Mouse (Mus musculus): ENCODE results near the gene Ifitm10. TPM values are rescaled to one million over a fixed set of nuclear protein-coding genes. Genes with fewer than 3 reads are reported as not detected.

Ifitm10 gene
- total and polyA plus RNA-seq, 2 experiments from 2014 or later = 5.6 to 13.0 TPM

GRCm38 (mm10) chr7:142354661-142355233 lies 18.8 kb downstream of the Ifitm10 start:
- no peak overlapping the region for H3K4me3 ChIP-seq (ENCODE audit: low read depth, low read length)
- WGBS = 82% methylated on average over 8 of the region's 8 CpGs
- TF ChIP-seq CTCF (IDR thresholded peaks at IDR 0.05; ENCODE audit: low read depth) = no peak
- no peak overlapping the region for H3K27ac ChIP-seq (ENCODE audit: low read depth, low read length)
- ATAC-seq = no peak
- no peak overlapping the region for H3K4me2 ChIP-seq (ENCODE audit: low read depth)
- no peaks in the 10 kb centered on the region for H3K36me3 ChIP-seq (ENCODE audit: insufficient read depth)
- H3K9ac ChIP-seq = no peak overlapping the region
- H3K27me3 ChIP-seq (ENCODE audit: insufficient read depth, low read length) = no peaks in the 10 kb centered on the region
- DNase-seq = no peak
- peaks cover 4% of the 10 kb centered on the region for H3K4me1 ChIP-seq (ENCODE audit: insufficient read depth)
- no peaks in the 10 kb centered on the region for H3K9me3 ChIP-seq (ENCODE audit: low read length)

GRCm38 (mm10) chr7:142353854-142354253 lies 19.7 kb downstream of the Ifitm10 start:
- H3K9me3 ChIP-seq (ENCODE audit: low read length) = no peaks in the 10 kb centered on the region
- no peak overlapping the region for H3K9ac ChIP-seq
- DNase-seq = no peak
- no peaks in the 10 kb centered on the region for H3K36me3 ChIP-seq (ENCODE audit: insufficient read depth)
- H3K4me2 ChIP-seq (ENCODE audit: low read depth) = no peak overlapping the region
- WGBS = 76% methylated on average over 5 of the region's 5 CpGs
- H3K4me3 ChIP-seq (ENCODE audit: low read depth, low read length) = no peak overlapping the region
- H3K4me1 ChIP-seq (ENCODE audit: insufficient read depth) = peaks cover 4% of the 10 kb centered on the region
- TF ChIP-seq CTCF (IDR thresholded peaks at IDR 0.05; ENCODE audit: low read depth) = no peak
- no peaks in the 10 kb centered on the region for H3K27me3 ChIP-seq (ENCODE audit: insufficient read depth, low read length)
- no peak overlapping the region for H3K27ac ChIP-seq (ENCODE audit: low read depth, low read length)
- no peak for ATAC-seq

GRCm38 (mm10) chr7:142351569-142351968 lies 22.0 kb downstream of the Ifitm10 start:
- Histone ChIP-seq H3K4me2 (ENCODE audit: low read depth) (no peak overlapping the region), H3K9me3 (ENCODE audit: low read length) (no peaks in the 10 kb centered on the region), H3K27me3 (ENCODE audit: insufficient read depth, low read length) (no peaks in the 10 kb centered on the region), H3K9ac (no peak overlapping the region), H3K4me1 (ENCODE audit: insufficient read depth) (peaks cover 4% of the 10 kb centered on the region), H3K4me3 (ENCODE audit: low read depth, low read length) (no peak overlapping the region), H3K36me3 (ENCODE audit: insufficient read depth) (no peaks in the 10 kb centered on the region), H3K27ac (ENCODE audit: low read depth, low read length) (no peak overlapping the region)
- DNase-seq = no peak
- no peak for TF ChIP-seq CTCF (IDR thresholded peaks at IDR 0.05; ENCODE audit: low read depth)
- ATAC-seq = peak; percentile 23; the same call in 1 of the 2 replicates
- 52% methylated on average over 5 of the region's 5 CpGs for WGBS

GRCm38 (mm10) chr7:142349308-142349961 lies 24.1 kb downstream of the Ifitm10 start:
- no peak overlapping the region for H3K4me2 ChIP-seq (ENCODE audit: low read depth)
- peak overlapping the region; percentile 14; the same call in 1 of the 2 replicates for H3K9ac ChIP-seq
- TF ChIP-seq CTCF (IDR thresholded peaks at IDR 0.05; ENCODE audit: low read depth) = no peak
- DNase-seq = peak; percentile 73
- 15% methylated on average over 9 of the region's 9 CpGs for WGBS
- no peaks in the 10 kb centered on the region for H3K36me3 ChIP-seq (ENCODE audit: insufficient read depth)
- peak; percentile 96 for ATAC-seq
- no peaks in the 10 kb centered on the region for H3K9me3 ChIP-seq (ENCODE audit: low read length)
- H3K27ac ChIP-seq (ENCODE audit: low read depth, low read length) = 0 out of 2 replicates have a peak overlapping the region, but pooled peaks have one; percentile 29
- peaks cover 4% of the 10 kb centered on the region for H3K4me1 ChIP-seq (ENCODE audit: insufficient read depth)
- no peaks in the 10 kb centered on the region for H3K27me3 ChIP-seq (ENCODE audit: insufficient read depth, low read length)
- no peak overlapping the region for H3K4me3 ChIP-seq (ENCODE audit: low read depth, low read length)

DNA sequence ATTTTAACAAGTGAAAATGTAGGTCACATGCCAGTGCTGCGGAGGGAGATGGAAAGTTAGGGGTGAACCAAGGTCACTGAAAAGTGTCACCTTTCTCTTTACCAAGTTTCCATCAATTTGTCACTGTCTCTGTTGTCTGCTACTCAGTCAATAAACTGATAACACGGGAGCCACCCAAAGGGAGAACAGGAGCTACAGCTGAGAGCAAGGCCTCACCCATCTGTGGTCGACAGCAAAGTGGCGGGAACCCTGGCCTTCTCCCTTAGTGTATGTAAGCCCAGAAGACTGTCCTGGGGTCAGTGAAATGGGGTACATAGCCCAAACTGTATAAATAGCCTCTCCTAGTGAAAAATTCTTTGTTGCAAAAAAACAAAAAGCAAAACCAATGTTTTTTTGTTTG lies 26.0 kb downstream of the Ifitm10 start:
- 91% methylated on average over 4 of the region's 4 CpGs for WGBS
- H3K9me3 ChIP-seq (ENCODE audit: low read length) = no peaks in the 10 kb centered on the region
- no peak overlapping the region for H3K27ac ChIP-seq (ENCODE audit: low read depth, low read length)
- no peak overlapping the region for H3K4me3 ChIP-seq (ENCODE audit: low read depth, low read length)
- no peak for TF ChIP-seq CTCF (IDR thresholded peaks at IDR 0.05; ENCODE audit: low read depth)
- no peaks in the 10 kb centered on the region for H3K27me3 ChIP-seq (ENCODE audit: insufficient read depth, low read length)
- no peak overlapping the region for H3K9ac ChIP-seq
- peaks cover 4% of the 10 kb centered on the region for H3K4me1 ChIP-seq (ENCODE audit: insufficient read depth)
- H3K4me2 ChIP-seq (ENCODE audit: low read depth) = no peak overlapping the region
- DNase-seq (no peak), ATAC-seq (no peak)
- H3K36me3 ChIP-seq (ENCODE audit: insufficient read depth) = no peaks in the 10 kb centered on the region

GRCm38 (mm10) chr7:142342247-142342640 lies 31.3 kb downstream of the Ifitm10 start:
- H3K27me3 ChIP-seq (ENCODE audit: insufficient read depth, low read length) = no peaks in the 10 kb centered on the region
- no peak overlapping the region for H3K4me2 ChIP-seq (ENCODE audit: low read depth)
- H3K27ac ChIP-seq (ENCODE audit: low read depth, low read length) = no peak overlapping the region
- H3K4me1 ChIP-seq (ENCODE audit: insufficient read depth) = no peaks in the 10 kb centered on the region
- no peaks in the 10 kb centered on the region for H3K9me3 ChIP-seq (ENCODE audit: low read length)
- ATAC-seq = no peak
- H3K9ac ChIP-seq = no peak overlapping the region
- 87% methylated on average over 3 of the region's 3 CpGs for WGBS
- no peak for TF ChIP-seq CTCF (IDR thresholded peaks at IDR 0.05; ENCODE audit: low read depth)
- no peak for DNase-seq
- no peaks in the 10 kb centered on the region for H3K36me3 ChIP-seq (ENCODE audit: insufficient read depth)
- H3K4me3 ChIP-seq (ENCODE audit: low read depth, low read length) = no peak overlapping the region

DNA sequence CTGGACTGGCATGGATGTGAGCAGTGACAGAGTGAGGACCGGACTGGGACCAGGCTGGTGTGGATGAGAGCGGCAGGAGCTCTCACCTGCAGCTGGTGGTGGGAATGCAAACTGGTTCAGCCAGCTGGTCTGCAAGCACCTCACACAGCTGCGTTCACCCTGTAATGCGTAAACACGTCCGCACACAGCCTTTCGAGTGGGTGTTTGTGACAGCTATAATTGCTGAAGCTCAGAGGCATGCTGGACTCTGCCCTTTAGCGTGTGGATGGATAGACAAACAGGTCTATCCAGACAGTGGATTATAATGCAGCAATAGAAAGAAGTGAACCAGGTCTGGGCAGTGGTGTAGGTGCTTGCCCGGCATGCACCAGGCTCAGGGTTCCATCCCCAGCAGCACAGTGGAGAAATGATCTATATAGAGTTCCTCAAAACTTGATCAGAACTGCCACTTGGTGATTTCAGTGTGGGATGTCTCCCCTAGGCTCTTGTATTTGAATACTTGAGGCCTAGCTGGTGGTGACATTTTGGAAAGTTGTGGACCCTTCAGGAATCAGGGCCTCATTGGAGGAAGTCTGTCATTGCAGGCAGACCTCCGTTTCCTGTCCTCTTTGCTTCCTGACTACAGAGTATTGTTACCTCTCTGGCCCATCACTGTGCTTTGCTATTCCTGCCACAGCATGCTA lies 31.8 kb downstream of the Ifitm10 start:
- H3K36me3 ChIP-seq (ENCODE audit: insufficient read depth) = no peaks in the 10 kb centered on the region
- 74% methylated on average over 10 of the region's 10 CpGs for WGBS
- H3K9ac ChIP-seq = no peak overlapping the region
- no peaks in the 10 kb centered on the region for H3K27me3 ChIP-seq (ENCODE audit: insufficient read depth, low read length)
- H3K9me3 ChIP-seq (ENCODE audit: low read length) = no peaks in the 10 kb centered on the region
- no peak overlapping the region for H3K4me3 ChIP-seq (ENCODE audit: low read depth, low read length)
- no peak for TF ChIP-seq CTCF (IDR thresholded peaks at IDR 0.05; ENCODE audit: low read depth)
- DNase-seq (no peak), ATAC-seq (no peak)
- no peaks in the 10 kb centered on the region for H3K4me1 ChIP-seq (ENCODE audit: insufficient read depth)
- H3K4me2 ChIP-seq (ENCODE audit: low read depth) = no peak overlapping the region
- H3K27ac ChIP-seq (ENCODE audit: low read depth, low read length) = no peak overlapping the region

All from forebrain, postnatal 0 days (tissue).